Mouse (Mus musculus): ENCODE data around the gene Fn3k. TPM values are rescaled to one million over a fixed set of nuclear protein-coding genes. Genes with fewer than 3 reads are reported as not detected.

Fn3k gene
- 34.6 TPM for polyA plus RNA-seq (2014; fragmentation: Illumina TruSeq; extraction: RNeasy Lipid Tissue Mini Kit (QIAGEN cat#74804); ENCODE audit: low read depth, low replicate concordance)

DNA sequence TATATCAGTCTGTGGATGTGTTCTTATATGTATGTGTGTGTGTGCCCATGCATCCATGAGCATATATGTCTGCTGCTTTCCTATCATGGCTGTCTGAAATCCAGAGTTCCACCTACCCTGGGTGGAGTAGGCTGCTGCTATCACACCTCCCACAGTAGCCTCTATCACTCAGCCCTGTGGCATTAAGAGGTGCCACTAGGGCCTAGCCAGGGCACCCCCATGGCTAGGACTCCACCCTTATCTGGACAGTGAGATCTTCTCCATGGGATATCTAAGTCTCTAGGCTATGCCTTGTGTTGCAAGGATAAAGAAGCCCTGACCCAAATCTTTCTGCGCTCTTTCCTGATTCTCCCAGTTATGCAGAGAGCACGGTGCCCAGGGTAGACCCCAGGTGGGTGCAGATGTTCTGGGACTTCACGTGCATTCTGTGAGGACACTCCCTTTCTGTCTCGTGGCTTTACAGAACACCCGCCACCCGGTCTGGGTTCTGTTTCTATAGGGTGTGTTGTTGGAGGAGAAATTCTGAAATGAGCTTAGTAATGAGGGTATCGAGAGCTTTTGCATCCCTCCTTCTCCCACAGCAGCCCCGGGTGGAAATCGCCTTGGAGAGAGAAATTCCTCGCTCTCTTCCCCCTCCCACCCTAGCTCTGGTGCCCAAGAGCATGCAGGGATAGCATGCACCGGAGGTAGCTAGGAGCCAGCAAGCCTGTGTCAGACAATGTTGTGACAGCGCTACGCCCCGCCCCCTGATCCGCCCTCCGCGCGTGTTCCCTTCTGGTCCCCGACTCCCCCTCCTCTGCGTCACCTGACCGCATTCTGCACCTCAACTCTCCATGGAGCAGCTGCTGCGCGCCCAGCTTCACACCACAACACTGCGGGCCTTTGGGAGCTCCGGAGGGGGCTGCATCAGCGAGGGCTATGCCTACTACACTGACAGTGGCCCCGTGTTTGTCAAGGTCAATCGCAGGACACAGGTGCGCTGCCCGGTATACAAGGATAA is at the start of gene Fn3k:
TSS of gene Fn3k (plus strand) at position 758 of the 1,000 bp plus-strand sequence.

DNA sequence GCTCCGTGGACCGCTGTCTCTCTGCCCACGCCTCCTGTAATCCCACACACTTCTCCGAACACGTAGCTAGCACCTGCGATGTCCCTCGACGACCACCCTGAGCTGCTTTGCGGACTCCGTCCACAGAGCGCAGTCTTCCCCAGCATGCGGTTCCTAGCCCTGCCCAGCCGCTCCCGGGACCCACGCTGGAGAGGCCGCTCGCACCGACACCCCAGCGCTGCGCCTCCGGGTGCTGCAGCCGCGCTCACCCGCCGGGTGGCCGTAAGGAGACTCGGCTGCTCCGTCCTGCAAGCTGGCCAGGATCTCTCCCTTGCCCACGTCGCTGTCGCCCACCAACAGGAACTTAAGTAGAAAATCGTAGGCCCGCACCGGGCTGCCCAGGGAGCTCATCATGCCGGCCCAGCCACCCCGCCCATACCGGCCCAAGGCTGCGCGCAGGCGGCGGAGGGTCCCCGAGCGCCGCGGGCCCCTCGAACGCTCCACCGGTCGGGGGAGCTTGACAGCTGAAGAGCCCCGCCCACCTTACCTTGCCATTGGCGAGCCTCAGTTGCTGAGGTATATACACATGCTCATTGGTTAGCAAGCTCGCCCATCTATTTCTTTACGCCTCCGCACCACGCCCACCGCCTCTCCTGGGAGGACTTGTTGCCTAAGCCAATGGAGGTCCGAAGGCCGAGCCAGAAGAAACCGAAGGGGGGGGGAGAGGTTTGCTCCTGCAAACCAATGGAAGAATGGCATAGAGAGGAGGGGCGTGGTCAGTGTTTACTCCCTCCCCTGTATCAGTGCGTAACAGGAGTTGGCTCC is 46.8 kb upstream of the Fn3k start, which contains the start of gene Rab40b:
TSS of gene Rab40b (minus strand) at position 502 of the 804 bp plus-strand sequence.

DNA sequence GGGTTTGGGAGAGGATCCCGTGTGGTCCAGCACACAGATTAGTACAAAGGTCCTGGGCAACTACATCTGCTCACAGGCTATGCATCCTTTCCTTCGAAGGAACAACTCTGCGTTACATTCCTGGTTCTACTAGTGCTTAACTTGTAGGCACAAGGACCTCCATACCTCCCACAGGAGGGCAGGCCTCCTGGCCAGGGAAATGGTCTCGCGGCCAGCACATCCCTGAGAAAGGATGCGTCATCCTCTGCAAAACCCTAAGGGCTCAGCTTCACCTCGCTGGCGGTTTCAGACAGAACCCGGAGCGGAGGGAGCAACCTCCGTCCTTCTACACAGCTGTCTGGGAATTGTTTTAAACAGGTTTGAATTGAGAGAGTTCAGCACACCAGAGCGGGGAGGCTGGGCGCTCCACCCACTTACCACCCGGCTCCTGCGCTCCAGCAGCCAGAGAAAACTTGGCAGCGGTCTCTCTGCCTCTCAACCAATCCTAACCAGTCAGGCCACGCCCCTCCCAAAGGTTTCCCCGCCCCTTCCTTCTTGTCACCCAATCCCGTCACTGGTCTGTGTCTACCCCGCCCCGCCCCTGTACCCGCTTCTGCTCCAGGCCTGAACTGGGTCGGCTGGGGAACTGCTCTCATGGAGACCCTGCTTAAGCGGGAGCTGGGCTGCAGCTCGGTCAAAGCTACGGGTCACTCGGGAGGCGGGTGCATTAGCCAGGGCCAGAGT is 13.7 kb upstream of the Fn3k start, which contains the start of gene Fn3krp:
TSS of gene Fn3krp (plus strand) at position 572 of the 723 bp plus-strand sequence.

DNA sequence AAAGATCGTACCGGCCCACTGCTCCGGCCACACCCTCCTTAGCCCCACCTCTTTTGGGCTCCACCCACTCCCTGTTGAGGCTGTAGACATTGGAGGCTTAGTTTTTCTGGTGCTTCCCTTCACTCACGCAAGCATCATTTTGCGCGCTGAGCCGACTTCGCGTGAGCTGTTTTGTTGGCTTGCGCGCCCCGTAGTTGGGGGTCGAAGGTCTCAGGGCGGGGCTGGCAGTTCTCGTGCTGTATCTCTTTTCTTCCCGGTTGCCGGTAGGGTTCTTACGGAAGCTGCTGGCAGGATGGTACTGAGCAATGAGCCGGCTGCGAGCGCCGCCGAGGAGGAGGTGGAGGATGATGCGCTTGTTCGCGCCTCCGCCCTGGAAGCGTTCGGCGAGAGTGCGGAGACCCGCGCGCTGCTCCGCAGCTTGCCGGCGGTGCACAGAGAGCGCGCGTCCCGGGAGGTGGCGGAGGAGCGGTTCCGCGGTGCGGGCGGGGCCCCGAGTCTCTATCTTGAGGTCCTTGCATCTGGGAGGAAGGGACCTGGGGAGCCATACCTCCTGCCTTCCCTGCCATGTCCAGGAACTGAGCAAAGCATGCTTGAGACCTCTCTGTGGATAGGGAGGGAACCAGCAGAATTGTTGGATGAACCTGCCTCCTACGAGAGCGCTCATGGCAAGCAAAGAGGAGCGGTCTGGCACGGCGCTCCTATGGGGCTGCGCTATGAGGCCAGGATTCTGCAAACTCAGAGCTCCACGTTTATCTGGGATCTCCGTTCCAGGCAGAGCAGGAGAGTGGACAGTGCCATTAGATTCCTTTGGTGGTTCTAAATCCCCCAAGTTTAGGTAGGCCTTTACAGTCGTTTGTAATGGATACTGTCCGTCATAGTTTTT is 17.3 kb downstream of the Fn3k start, which contains the start of gene Tbcd:
TSS of gene Tbcd (plus strand) at position 197 of the 883 bp plus-strand sequence.

Other genes with a start within 250 kb of the Fn3k start
- 11.8 TPM for gene Hexdc, start 230.5 kb upstream of the Fn3k start, polyA plus RNA-seq (2014; fragmentation: Illumina TruSeq; extraction: RNeasy Lipid Tissue Mini Kit (QIAGEN cat#74804); ENCODE audit: low read depth, low replicate concordance)
- 21.4 TPM for gene Ogfod3, start 230.2 kb upstream of the Fn3k start, polyA plus RNA-seq (2014; fragmentation: Illumina TruSeq; extraction: RNeasy Lipid Tissue Mini Kit (QIAGEN cat#74804); ENCODE audit: low read depth, low replicate concordance)
- 13.7 TPM for gene Cybc1, start 205.6 kb upstream of the Fn3k start, polyA plus RNA-seq (2014; fragmentation: Illumina TruSeq; extraction: RNeasy Lipid Tissue Mini Kit (QIAGEN cat#74804); ENCODE audit: low read depth, low replicate concordance)
- 54.9 TPM for gene Narf, start 197.7 kb upstream of the Fn3k start, polyA plus RNA-seq (2014; fragmentation: Illumina TruSeq; extraction: RNeasy Lipid Tissue Mini Kit (QIAGEN cat#74804); ENCODE audit: low read depth, low replicate concordance)
- gene Foxk2, start 174.9 kb upstream of the Fn3k start, polyA plus RNA-seq (2014; fragmentation: Illumina TruSeq; extraction: RNeasy Lipid Tissue Mini Kit (QIAGEN cat#74804); ENCODE audit: low read depth, low replicate concordance), result 16.7 TPM
- 41.8 TPM for gene Wdr45b, start 80.5 kb upstream of the Fn3k start, polyA plus RNA-seq (2014; fragmentation: Illumina TruSeq; extraction: RNeasy Lipid Tissue Mini Kit (QIAGEN cat#74804); ENCODE audit: low read depth, low replicate concordance)
- 3.7 TPM for gene Rab40b, start 46.7 kb upstream of the Fn3k start, polyA plus RNA-seq (2014; fragmentation: Illumina TruSeq; extraction: RNeasy Lipid Tissue Mini Kit (QIAGEN cat#74804); ENCODE audit: low read depth, low replicate concordance)
- gene Fn3krp, start 13.5 kb upstream of the Fn3k start, polyA plus RNA-seq (2014; fragmentation: Illumina TruSeq; extraction: RNeasy Lipid Tissue Mini Kit (QIAGEN cat#74804); ENCODE audit: low read depth, low replicate concordance), result 6.5 TPM
- gene Tbcd, start 17.0 kb downstream of the Fn3k start, polyA plus RNA-seq (2014; fragmentation: Illumina TruSeq; extraction: RNeasy Lipid Tissue Mini Kit (QIAGEN cat#74804); ENCODE audit: low read depth, low replicate concordance), result 10.1 TPM
- gene Zfp750, start 84.4 kb downstream of the Fn3k start, polyA plus RNA-seq (2014; fragmentation: Illumina TruSeq; extraction: RNeasy Lipid Tissue Mini Kit (QIAGEN cat#74804); ENCODE audit: low read depth, low replicate concordance), result not detected
- gene B3gntl1, start 238.2 kb downstream of the Fn3k start, polyA plus RNA-seq (2014; fragmentation: Illumina TruSeq; extraction: RNeasy Lipid Tissue Mini Kit (QIAGEN cat#74804); ENCODE audit: low read depth, low replicate concordance), result 5.3 TPM